Mouse (Mus musculus) heart, adult 2 months (tissue): Measurements from ENCODE around the gene Unk. TPM values are rescaled to one million over a fixed set of nuclear protein-coding genes. Genes with fewer than 3 reads are reported as not detected.
"Not testable (repeated sequence)": the region's sequence is repeated elsewhere in the genome, so short reads cannot be mapped to it uniquely, and the experiment has no call there.

Source experiments
- DNase-seq, 2 experiments: peaks; one replicate each; pipeline ENCODE4 v3.0.0; 2021
- H3K27ac ChIP-seq: fragments of 200-600 bp; 2 replicates; pipeline ENCODE4 v1.8.1; 2022
- H3K27me3 ChIP-seq: fragments of 200-500 bp; 2 replicates; pipeline ENCODE4 v1.6.1; 2012; ENCODE audit warnings: mild to moderate bottlenecking, low read length, inconsistent platforms, mixed read lengths; ENCODE audit not compliant: control insufficient read depth, insufficient read depth
- H3K36me3 ChIP-seq: fragments of 200-500 bp; 2 replicates; pipeline ENCODE4 v1.6.1; 2012; ENCODE audit warnings: low read length, inconsistent platforms; ENCODE audit not compliant: control insufficient read depth, insufficient read depth
- H3K4me1 ChIP-seq: fragments of 200-500 bp; 2 replicates; pipeline ENCODE4 v1.6.1; 2011; ENCODE audit warnings: low read length; ENCODE audit not compliant: control insufficient read depth, insufficient read depth
- H3K4me3 ChIP-seq: fragments of 200-600 bp; 2 replicates; pipeline ENCODE4 v1.8.1; 2022
- H3K79me2 ChIP-seq: fragments of 200-500 bp; replicated peaks from 2 replicates; pipeline ENCODE4 v1.6.1; 2012; ENCODE audit warnings: mild to moderate bottlenecking, inconsistent platforms, low read length, moderate library complexity, mixed read lengths; ENCODE audit not compliant: control insufficient read depth, insufficient read depth
- H3K9ac ChIP-seq: fragments of 200-500 bp; 2 replicates; pipeline ENCODE4 v1.6.1; 2012; ENCODE audit warnings: low read depth, mild to moderate bottlenecking, control low read depth, inconsistent platforms, low read length, mixed read lengths
- CTCF ChIP-seq: fragments of 200-600 bp; IDR thresholded peaks from 2 replicates; pipeline ENCODE4 v1.8.1; 2022; ENCODE audit warnings: antibody characterized with exemption, mild to moderate bottlenecking, moderate library complexity
- EP300 ChIP-seq: fragments of 200-500 bp; IDR thresholded peaks from 2 replicates; pipeline ENCODE4 v1.6.1; 2011; ENCODE audit warnings: low read depth, low read length, control low read depth; ENCODE audit not compliant: insufficient read depth
- POLR2A ChIP-seq: fragments of 200-500 bp; IDR thresholded peaks from 2 replicates; pipeline ENCODE4 v1.6.1; 2011; ENCODE audit warnings: mild to moderate bottlenecking, low read depth, low read length, control low read depth; ENCODE audit not compliant: insufficient read depth
- WGBS: fragments of 180-500 bp; shearing (Covaris S2); methylation state at CpG from one replicate; pipeline ENCODE4 v1.1.7; 2018; 5-methylcytosine and 5-hydroxymethylcytosine counted together
- intact Hi-C: fragments of 180-260 bp; cut with DNase I; formaldehyde crosslinking; loops from one replicate; pipeline ENCODE4 v1.15.1; 2025
- polyA plus RNA-seq: library from polyadenylated mRNA; depleted of rRNA; stranded (reverse); fragments of >200 nt; gene quantifications from 2 replicates; pipeline ENCODE4 v1.2.3, GENCODE M21; 2012
- total RNA-seq, 2 experiments: library from RNA; stranded (reverse); gene quantifications; 2 replicates each; pipeline ENCODE4 v1.2.3; 2021

The Unk gene
- total and polyA plus RNA-seq, 3 experiments: 7.1 to 16.5 (median 7.9) TPM

GRCm38 (mm10) chr11:116087194-116088130 lies 57.3 kb downstream of the Unk start:
- peak overlapping the region; percentile 57 for H3K4me3 ChIP-seq
- peak; percentile 93; the same call in 1 of the 2 replicates for TF ChIP-seq EP300
- TF ChIP-seq CTCF: peak; percentile 94
- TF ChIP-seq POLR2A: peak; percentile 62
- WGBS: 2% methylated on average over 31 of the region's 31 CpGs
- peak overlapping the region; percentile 75 for H3K9ac ChIP-seq
- intact Hi-C loops: loop anchor here (1.0 kb wide), 2 partner anchors 22 to 43 kb away; no protein-coding TSS in a partner anchor
- H3K79me2 ChIP-seq: no peaks in the 10 kb centered on the region; the same call in 1 of the 2 replicates
- H3K27ac ChIP-seq: peak overlapping the region; percentile 88
- H3K27me3 ChIP-seq: no peaks in the 10 kb centered on the region
- H3K36me3 ChIP-seq: no peaks in the 10 kb centered on the region; the same call in 1 of the 2 replicates
- H3K4me1 ChIP-seq: peaks cover 5% of the 10 kb centered on the region
- peak; percentile 93 to 95 for DNase-seq

GRCm38 (mm10) chr11:116088188-116088587 lies 58.1 kb downstream of the Unk start:
- no peak for DNase-seq
- Histone ChIP-seq H3K27me3 (no peaks in the 10 kb centered on the region), H3K9ac (no peak overlapping the region), H3K36me3 (no peaks in the 10 kb centered on the region; the same call in 1 of the 2 replicates), H3K27ac (peak overlapping the region; percentile 88), H3K4me3 (no peak overlapping the region), H3K4me1 (peaks cover 5% of the 10 kb centered on the region), H3K79me2 (no peaks in the 10 kb centered on the region; the same call in 1 of the 2 replicates)
- 62% methylated on average over 8 of the region's 8 CpGs for WGBS
- TF ChIP-seq POLR2A: no peak
- TF ChIP-seq CTCF: no peak
- no peak for TF ChIP-seq EP300
- intact Hi-C loops: no loop called here

- H3K79me2 ChIP-seq: no peaks in the 10 kb centered on the region; the same call in 1 of the 2 replicates
- no peak overlapping the region for H3K4me3 ChIP-seq
- no peak for DNase-seq
- no peak overlapping the region for H3K9ac ChIP-seq
- peaks cover 7% of the 10 kb centered on the region for H3K4me1 ChIP-seq
- intact Hi-C loops: no loop called here
- WGBS: 38% methylated on average over 11 of the region's 11 CpGs
- TF ChIP-seq POLR2A (0 out of 2 replicates have a peak, but pooled peaks have one; percentile 19), CTCF (peak; percentile 66), EP300 (no peak)
- H3K36me3 ChIP-seq: peaks cover 2% of the 10 kb centered on the region; the same call in 1 of the 2 replicates
- peak overlapping the region; percentile 56 for H3K27ac ChIP-seq
- no peaks in the 10 kb centered on the region for H3K27me3 ChIP-seq
Measured at GRCm38 (mm10) chr11:116088741-116089394, 58.7 kb downstream of the Unk start.

- no peaks in the 10 kb centered on the region; the same call in 1 of the 2 replicates for H3K79me2 ChIP-seq
- H3K9ac ChIP-seq: no peak overlapping the region
- H3K36me3 ChIP-seq: peaks cover 2% of the 10 kb centered on the region; the same call in 1 of the 2 replicates
- no peaks in the 10 kb centered on the region for H3K27me3 ChIP-seq
- WGBS: 89% methylated on average over 6 of the region's 6 CpGs
- no peak overlapping the region for H3K4me3 ChIP-seq
- H3K4me1 ChIP-seq: peaks cover 11% of the 10 kb centered on the region
- no peak overlapping the region; the same call in 1 of the 2 replicates for H3K27ac ChIP-seq
- no peak for DNase-seq
- intact Hi-C loops: no loop called here
- TF ChIP-seq EP300 (no peak), POLR2A (no peak), CTCF (no peak)
Measured at GRCm38 (mm10) chr11:116089545-116089944, 59.4 kb downstream of the Unk start.

- TF ChIP-seq EP300: no peak
- no peak for TF ChIP-seq POLR2A
- TF ChIP-seq CTCF: no peak
- DNase-seq: no peak
- 87% methylated on average over 6 of the region's 6 CpGs for WGBS
- Histone ChIP-seq H3K4me3 (no peak overlapping the region), H3K36me3 (peaks cover 2% of the 10 kb centered on the region; the same call in 1 of the 2 replicates), H3K27ac (no peak overlapping the region), H3K4me1 (peaks cover 12% of the 10 kb centered on the region), H3K27me3 (no peaks in the 10 kb centered on the region), H3K9ac (no peak overlapping the region), H3K79me2 (no peaks in the 10 kb centered on the region)
- intact Hi-C loops: no loop called here
Measured at GRCm38 (mm10) chr11:116091591-116091990, 61.5 kb downstream of the Unk start.

- H3K79me2 ChIP-seq, H3K4me3 ChIP-seq, H3K4me1 ChIP-seq, intact Hi-C loops, DNase-seq, H3K27me3 ChIP-seq, H3K9ac ChIP-seq, H3K36me3 ChIP-seq: not testable (repeated sequence)
- 80% methylated on average over 6 of the region's 6 CpGs for WGBS
- peak overlapping the region; percentile 90; the same call in 1 of the 2 replicates for H3K27ac ChIP-seq
Measured at GRCm38 (mm10) chr11:116092959-116093358, 62.8 kb downstream of the Unk start.
